Mouse (Mus musculus): ENCODE results near the gene Slc25a16. TPM values are rescaled to one million over a fixed set of nuclear protein-coding genes. Genes with fewer than 3 reads are reported as not detected.

The Slc25a16 gene
- polyA plus RNA-seq, 1 experiment from 2014 or later = 12.2 TPM

DNA sequence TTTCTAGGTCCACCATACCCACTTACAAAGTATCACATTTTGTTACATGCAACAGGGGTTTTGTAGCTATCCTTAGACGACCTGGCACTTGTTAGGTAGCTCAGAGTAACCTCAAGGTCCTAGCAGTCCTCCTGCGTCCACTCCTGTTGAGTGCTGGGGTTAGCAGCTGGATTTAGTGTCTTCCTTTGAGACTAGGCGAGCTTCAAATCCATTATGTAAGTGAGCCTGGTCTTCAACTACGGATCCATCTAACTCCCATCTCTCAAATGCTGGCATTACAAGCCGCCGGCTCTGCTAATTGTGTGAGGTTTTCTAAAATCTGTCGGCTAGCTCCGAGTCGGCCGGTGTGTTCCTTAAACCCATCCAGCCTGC, 59.2 kb downstream of the Slc25a16 start:
- Histone ChIP-seq H3K4me2 (peak overlapping the region; percentile 69), H3K4me1 (peaks cover 7% of the 10 kb centered on the region), H3K4me3 (replicated peaks) (peak overlapping the region; percentile 95), H3K27me3 (replicated peaks) (no peaks in the 10 kb centered on the region), H3K9ac (peak overlapping the region; percentile 18; the same call in 1 of the 2 replicates), H3K36me3 (0 out of 2 replicates have a peak, but pooled peaks cover 3% of the 10 kb centered on the region), H3K9me3 (no peaks in the 10 kb centered on the region), H3K27ac (no peak overlapping the region)
- no peak for ATAC-seq (ENCODE audit: insufficient read depth, low FRiP score, low read depth)
- WGBS = 8% methylated on average over 10 of the region's 10 CpGs

GRCm38 (mm10) chr10:62980039-62980954, 59.9 kb downstream of the Slc25a16 start, which contains the start of gene Rufy2:
Gene Rufy2, plus strand, starts transcription at chr10:62980223.
- Histone ChIP-seq H3K4me1 (peaks cover 7% of the 10 kb centered on the region), H3K36me3 (0 out of 2 replicates have a peak, but pooled peaks cover 5% of the 10 kb centered on the region), H3K4me3 (replicated peaks) (peak within 1 kb of the TSS; percentile 95), H3K9me3 (no peaks in the 10 kb centered on the region), H3K4me2 (peak within 1 kb of the TSS; percentile 69), H3K27me3 (replicated peaks) (no peaks in the 10 kb centered on the region), H3K27ac (peak within 1 kb of the TSS; percentile 66), H3K9ac (peak within 1 kb of the TSS; percentile 83)
- peak; percentile 85 for ATAC-seq (ENCODE audit: insufficient read depth, low FRiP score, low read depth)
- WGBS = 1% methylated on average over 75 of the region's 77 CpGs

GRCm38 (mm10) chr10:62984072-62984471, 63.6 kb downstream of the Slc25a16 start:
- Histone ChIP-seq H3K27ac (no peak overlapping the region), H3K9ac (no peak overlapping the region), H3K4me3 (replicated peaks) (no peak overlapping the region), H3K27me3 (replicated peaks) (no peaks in the 10 kb centered on the region), H3K9me3 (no peaks in the 10 kb centered on the region), H3K36me3 (0 out of 2 replicates have a peak, but pooled peaks cover 5% of the 10 kb centered on the region), H3K4me2 (no peak overlapping the region), H3K4me1 (peaks cover 5% of the 10 kb centered on the region; the same call in 1 of the 2 replicates)
- ATAC-seq (ENCODE audit: insufficient read depth, low FRiP score, low read depth) = no peak
- 92% methylated on average over 11 of the region's 11 CpGs for WGBS

DNA sequence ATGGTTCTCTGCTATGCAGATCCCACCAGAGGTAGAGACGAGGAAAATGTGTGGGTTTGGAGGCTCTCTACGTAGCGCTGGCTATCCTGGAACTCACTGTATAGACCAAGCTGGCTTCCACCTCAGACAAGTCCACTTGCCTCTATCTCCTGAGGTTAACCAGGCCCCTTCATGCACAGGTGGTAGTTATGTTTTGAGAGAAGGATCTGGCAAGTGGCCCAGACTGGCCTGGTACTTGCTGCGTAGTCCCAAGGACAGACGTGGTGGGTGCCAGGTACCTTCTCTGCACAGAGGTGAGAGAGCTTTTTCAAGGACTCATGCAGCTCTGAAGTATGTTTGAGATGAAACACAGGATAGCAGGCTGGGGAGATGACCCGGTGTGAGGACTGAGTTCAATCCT, 64.1 kb downstream of the Slc25a16 start:
- no peak for ATAC-seq (ENCODE audit: insufficient read depth, low FRiP score, low read depth)
- no peak overlapping the region for H3K4me2 ChIP-seq
- no peak overlapping the region for H3K4me3 ChIP-seq (replicated peaks)
- WGBS = 85% methylated on average over 6 of the region's 6 CpGs
- no peaks in the 10 kb centered on the region for H3K9me3 ChIP-seq
- H3K4me1 ChIP-seq = peaks cover 4% of the 10 kb centered on the region; the same call in 1 of the 2 replicates
- H3K27me3 ChIP-seq (replicated peaks) = no peaks in the 10 kb centered on the region
- no peak overlapping the region for H3K9ac ChIP-seq
- H3K36me3 ChIP-seq = 0 out of 2 replicates have a peak, but pooled peaks cover 5% of the 10 kb centered on the region
- no peak overlapping the region for H3K27ac ChIP-seq

- Histone ChIP-seq H3K4me1 (no peaks in the 10 kb centered on the region), H3K9ac (no peak overlapping the region), H3K27me3 (replicated peaks) (no peaks in the 10 kb centered on the region), H3K27ac (no peak overlapping the region), H3K9me3 (no peaks in the 10 kb centered on the region), H3K4me3 (replicated peaks) (no peak overlapping the region), H3K4me2 (no peak overlapping the region), H3K36me3 (peaks cover 5% of the 10 kb centered on the region; the same call in 1 of the 2 replicates)
- ATAC-seq (ENCODE audit: insufficient read depth, low FRiP score, low read depth) = no peak
- 29% methylated on average over 3 of the region's 3 CpGs for whole genome bisulfite sequencing
Measured at GRCm38 (mm10) chr10:62987341-62987740, 66.9 kb downstream of the Slc25a16 start.

DNA sequence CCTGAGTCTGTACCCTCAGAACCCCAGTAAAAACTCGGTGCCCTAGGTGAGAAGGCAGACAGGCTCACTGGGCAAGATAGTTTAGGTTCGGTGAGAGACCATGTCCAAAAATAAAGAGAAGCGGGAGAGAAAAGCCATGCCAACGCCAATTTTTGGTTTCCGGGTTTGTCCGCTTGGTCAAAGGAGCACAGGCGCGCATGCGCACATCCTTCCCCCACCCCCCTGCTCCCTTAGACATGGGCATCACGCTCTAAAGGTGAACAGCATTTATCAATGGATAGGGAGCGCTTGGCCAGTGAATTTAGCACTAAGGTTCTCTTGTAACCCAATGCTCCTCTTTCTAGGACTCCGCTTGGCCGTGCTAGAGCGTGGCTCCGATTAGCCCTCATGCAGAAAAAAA, 70.2 kb downstream of the Slc25a16 start:
- no peak overlapping the region for H3K27ac ChIP-seq
- no peaks in the 10 kb centered on the region for H3K4me1 ChIP-seq
- no peaks in the 10 kb centered on the region for H3K27me3 ChIP-seq (replicated peaks)
- no peak overlapping the region for H3K4me2 ChIP-seq
- WGBS = 94% methylated on average over 15 of the region's 15 CpGs
- H3K9ac ChIP-seq = no peak overlapping the region
- no peaks in the 10 kb centered on the region for H3K9me3 ChIP-seq
- ATAC-seq (ENCODE audit: insufficient read depth, low FRiP score, low read depth) = no peak
- no peak overlapping the region for H3K4me3 ChIP-seq (replicated peaks)
- peaks cover 9% of the 10 kb centered on the region for H3K36me3 ChIP-seq

DNA sequence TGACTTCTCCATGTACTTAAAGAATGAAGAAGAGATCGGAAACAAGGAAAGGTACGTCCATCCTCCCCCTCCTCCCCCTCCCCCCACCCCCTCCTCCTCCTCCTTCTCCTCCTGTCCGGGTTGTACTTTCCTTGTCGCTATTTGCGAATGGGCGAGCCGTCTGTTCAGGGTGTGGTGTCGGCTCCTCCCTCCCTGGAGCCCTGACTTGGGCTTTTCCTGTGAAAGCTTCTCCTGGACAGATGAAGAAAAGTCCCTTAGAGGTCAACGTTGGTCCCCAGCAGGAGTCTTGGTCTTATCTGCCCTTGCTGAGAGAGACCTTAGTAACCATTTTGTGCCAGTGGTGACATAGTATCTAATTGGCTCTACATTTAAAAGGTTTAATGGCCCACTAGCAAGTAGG, 73.6 kb downstream of the Slc25a16 start:
- Histone ChIP-seq H3K4me1 (no peaks in the 10 kb centered on the region), H3K9me3 (no peaks in the 10 kb centered on the region), H3K36me3 (peaks cover 28% of the 10 kb centered on the region), H3K9ac (no peak overlapping the region), H3K27ac (no peak overlapping the region), H3K27me3 (replicated peaks) (no peaks in the 10 kb centered on the region), H3K4me3 (replicated peaks) (no peak overlapping the region), H3K4me2 (no peak overlapping the region)
- no peak for ATAC-seq (ENCODE audit: insufficient read depth, low FRiP score, low read depth)
- WGBS = 79% methylated on average over 8 of the region's 9 CpGs

Other genes with a start within 250 kb of the Slc25a16 start
- 1.5 TPM in 2 replicates for gene Stox1, start 194.5 kb upstream of the Slc25a16 start, polyA plus RNA-seq (2015; fragmentation: Nextera tagmentation; extraction: Ambion mirVana)
- 100 and 115 TPM in 2 replicates for gene Ccar1, start 128.3 kb upstream of the Slc25a16 start, polyA plus RNA-seq (2015; fragmentation: Nextera tagmentation; extraction: Ambion mirVana)
- 17.7 and 23.0 TPM in 2 replicates for gene Tet1, start 11.6 kb upstream of the Slc25a16 start, polyA plus RNA-seq (2015; fragmentation: Nextera tagmentation; extraction: Ambion mirVana)
- gene Dna2, start 26.4 kb downstream of the Slc25a16 start, polyA plus RNA-seq (2015; fragmentation: Nextera tagmentation; extraction: Ambion mirVana) = 16.4 TPM in 2 replicates
- 26.6 TPM in 2 replicates for gene Rufy2, start 59.6 kb downstream of the Slc25a16 start, polyA plus RNA-seq (2015; fragmentation: Nextera tagmentation; extraction: Ambion mirVana)
- 87.7 and 94.5 TPM in 2 replicates for gene Hnrnph3, start 103.6 kb downstream of the Slc25a16 start, polyA plus RNA-seq (2015; fragmentation: Nextera tagmentation; extraction: Ambion mirVana)
- 4.7 and 6.5 TPM in 2 replicates for gene Pbld2, start 103.7 kb downstream of the Slc25a16 start, polyA plus RNA-seq (2015; fragmentation: Nextera tagmentation; extraction: Ambion mirVana)
- gene Pbld1, start 139.5 kb downstream of the Slc25a16 start, polyA plus RNA-seq (2015; fragmentation: Nextera tagmentation; extraction: Ambion mirVana) = 6.5 and 8.3 TPM in 2 replicates
- 0.08 and 0.23 TPM in 2 replicates for gene Atoh7, start 179.0 kb downstream of the Slc25a16 start, polyA plus RNA-seq (2015; fragmentation: Nextera tagmentation; extraction: Ambion mirVana)

Measured in stomach, embryonic 15.5 days (tissue).